Mouse (Mus musculus): Measurements from ENCODE around the gene Myo1d. TPM values are rescaled to one million over a fixed set of nuclear protein-coding genes. Genes with fewer than 3 reads are reported as not detected.

The Myo1d gene
- polyA plus RNA-seq, 1 experiment from 2014 or later: 1.9 TPM

- WGBS: 71% methylated on average over 3 of the region's 3 CpGs
- Histone ChIP-seq H3K4me2 (replicated peaks) (no peak overlapping the region), H3K27ac (replicated peaks) (no peak overlapping the region), H3K36me3 (no peaks in the 10 kb centered on the region), H3K9ac (replicated peaks) (no peak overlapping the region), H3K4me3 (no peak overlapping the region), H3K27me3 (no peaks in the 10 kb centered on the region), H3K4me1 (no peaks in the 10 kb centered on the region), H3K9me3 (no peaks in the 10 kb centered on the region)
- no peak for ATAC-seq (replicated peaks)
Measured at GRCm38 (mm10) chr11:80712201-80712600, 67.6 kb downstream of the Myo1d start.

DNA sequence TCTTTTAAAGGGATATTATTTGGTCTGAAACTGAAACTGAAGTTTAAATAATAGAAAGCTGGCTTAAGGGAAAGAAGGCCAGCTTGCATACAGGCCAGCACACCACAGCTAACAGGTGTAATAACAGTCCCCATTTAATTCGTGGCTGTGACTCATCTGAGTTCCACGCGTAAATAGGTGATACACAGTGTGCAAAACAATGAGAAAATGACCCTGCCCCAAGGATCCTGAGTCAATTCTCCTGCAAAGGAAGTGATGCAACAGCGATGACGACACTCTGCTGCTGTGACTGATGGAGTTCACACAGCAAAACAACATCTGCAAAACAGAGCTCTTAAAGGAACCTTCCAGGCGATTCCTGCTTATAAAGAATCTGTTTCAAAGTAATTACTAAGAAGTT, 68.5 kb downstream of the Myo1d start:
- Histone ChIP-seq H3K9ac (replicated peaks) (no peak overlapping the region), H3K27me3 (no peaks in the 10 kb centered on the region), H3K4me1 (no peaks in the 10 kb centered on the region), H3K36me3 (no peaks in the 10 kb centered on the region), H3K9me3 (no peaks in the 10 kb centered on the region), H3K27ac (replicated peaks) (no peak overlapping the region), H3K4me2 (replicated peaks) (no peak overlapping the region), H3K4me3 (no peak overlapping the region)
- no peak for ATAC-seq (replicated peaks)
- 71% methylated on average over 6 of the region's 6 CpGs for WGBS

- Histone ChIP-seq H3K9me3 (no peaks in the 10 kb centered on the region), H3K4me3 (no peak overlapping the region), H3K9ac (replicated peaks) (no peak overlapping the region), H3K36me3 (no peaks in the 10 kb centered on the region), H3K4me1 (no peaks in the 10 kb centered on the region), H3K4me2 (replicated peaks) (no peak overlapping the region), H3K27me3 (no peaks in the 10 kb centered on the region), H3K27ac (replicated peaks) (no peak overlapping the region)
- ATAC-seq (replicated peaks): no peak
- WGBS: 87% methylated on average over 4 of the region's 4 CpGs
Measured at GRCm38 (mm10) chr11:80700611-80701010, 79.2 kb downstream of the Myo1d start.

DNA sequence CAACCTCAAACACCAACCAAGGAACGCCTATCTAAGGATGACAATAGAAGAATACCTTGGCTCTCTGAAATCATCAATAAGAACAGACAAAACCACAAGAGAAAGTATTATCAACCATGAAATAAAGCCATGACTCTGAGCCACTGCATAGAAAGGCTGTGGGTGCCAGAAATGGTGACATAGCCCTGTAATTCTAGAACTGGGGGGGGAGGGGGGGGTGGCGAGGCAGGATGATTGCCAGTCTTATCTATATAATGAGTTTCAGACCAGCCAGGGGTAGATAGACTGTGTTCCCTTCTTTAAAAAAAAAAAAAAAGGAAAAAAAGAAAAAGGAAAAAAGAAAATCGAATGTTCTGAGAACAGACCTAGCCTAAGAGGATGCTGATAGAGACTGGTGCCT, 81.1 kb downstream of the Myo1d start:
- H3K9ac ChIP-seq (replicated peaks): no peak overlapping the region
- no peak for ATAC-seq (replicated peaks)
- H3K36me3 ChIP-seq: no peaks in the 10 kb centered on the region
- no peak overlapping the region for H3K27ac ChIP-seq (replicated peaks)
- H3K27me3 ChIP-seq: no peaks in the 10 kb centered on the region
- no peaks in the 10 kb centered on the region for H3K4me1 ChIP-seq
- no peak overlapping the region for H3K4me2 ChIP-seq (replicated peaks)
- H3K9me3 ChIP-seq: no peaks in the 10 kb centered on the region
- 73% methylated on average over 3 of the region's 3 CpGs for WGBS
- H3K4me3 ChIP-seq: no peak overlapping the region

DNA sequence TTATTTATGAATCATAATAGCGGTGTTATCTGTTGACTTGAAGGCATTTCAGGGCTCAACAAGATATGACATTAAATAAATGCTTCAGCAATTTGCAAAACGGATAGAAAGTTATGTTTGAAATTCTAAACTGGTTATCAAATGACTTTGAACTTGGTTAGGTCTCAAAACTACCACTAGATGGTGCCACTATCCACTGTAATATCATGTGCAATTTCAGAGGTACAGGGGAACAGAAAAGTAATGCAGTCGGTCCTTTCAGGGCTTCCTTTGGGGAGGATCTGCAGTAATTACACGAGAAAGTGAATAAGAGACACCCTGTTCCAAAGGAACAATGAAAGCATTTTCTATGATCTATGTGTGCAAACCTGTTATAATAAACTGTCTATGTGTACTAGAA, 83.5 kb downstream of the Myo1d start:
- Histone ChIP-seq H3K9me3 (no peaks in the 10 kb centered on the region), H3K27ac (replicated peaks) (no peak overlapping the region), H3K27me3 (no peaks in the 10 kb centered on the region), H3K9ac (replicated peaks) (no peak overlapping the region), H3K36me3 (no peaks in the 10 kb centered on the region), H3K4me2 (replicated peaks) (no peak overlapping the region), H3K4me1 (no peaks in the 10 kb centered on the region), H3K4me3 (no peak overlapping the region)
- ATAC-seq (replicated peaks): no peak
- 14% methylated on average over 4 of the region's 4 CpGs for WGBS

GRCm38 (mm10) chr11:80684603-80685002, 95.2 kb downstream of the Myo1d start:
- Histone ChIP-seq H3K9ac (replicated peaks) (no peak overlapping the region), H3K4me2 (replicated peaks) (no peak overlapping the region), H3K9me3 (no peaks in the 10 kb centered on the region), H3K27me3 (no peaks in the 10 kb centered on the region), H3K4me1 (no peaks in the 10 kb centered on the region), H3K4me3 (no peak overlapping the region), H3K27ac (replicated peaks) (no peak overlapping the region), H3K36me3 (no peaks in the 10 kb centered on the region)
- ATAC-seq (replicated peaks): no peak
- 86% methylated on average over 5 of the region's 5 CpGs for WGBS

- Histone ChIP-seq H3K9me3 (no peaks in the 10 kb centered on the region), H3K27me3 (no peaks in the 10 kb centered on the region), H3K4me1 (no peaks in the 10 kb centered on the region), H3K4me2 (replicated peaks) (no peak overlapping the region), H3K36me3 (no peaks in the 10 kb centered on the region), H3K4me3 (no peak overlapping the region), H3K27ac (replicated peaks) (no peak overlapping the region), H3K9ac (replicated peaks) (no peak overlapping the region)
- ATAC-seq (replicated peaks): no peak
- WGBS: 80% methylated on average over 3 of the region's 3 CpGs
Measured at GRCm38 (mm10) chr11:80682745-80683144, 97.1 kb downstream of the Myo1d start.

DNA sequence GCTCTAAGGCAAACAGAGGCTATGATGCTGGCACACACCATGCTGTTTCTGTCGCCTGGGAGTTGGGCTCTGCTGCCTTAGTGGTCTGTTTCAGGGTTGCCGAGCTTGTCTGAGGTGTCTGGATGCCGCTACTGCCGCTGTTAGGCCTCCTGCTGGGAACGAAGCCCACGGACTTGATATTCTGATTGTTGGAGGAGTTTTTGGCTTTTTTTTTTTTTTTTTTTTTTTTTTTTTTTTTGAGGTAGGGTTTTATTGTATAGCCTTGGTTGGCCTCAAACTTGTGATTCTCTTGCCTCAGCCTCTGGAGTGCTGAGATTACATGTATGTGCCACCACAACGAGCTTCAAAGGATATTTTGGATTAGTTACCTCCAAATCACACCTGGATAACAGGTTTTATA, 106.8 kb downstream of the Myo1d start:
- no peak overlapping the region for H3K27ac ChIP-seq (replicated peaks)
- no peaks in the 10 kb centered on the region for H3K9me3 ChIP-seq
- H3K4me2 ChIP-seq (replicated peaks): no peak overlapping the region
- no peaks in the 10 kb centered on the region for H3K36me3 ChIP-seq
- H3K27me3 ChIP-seq: no peaks in the 10 kb centered on the region
- no peak overlapping the region for H3K9ac ChIP-seq (replicated peaks)
- no peak for ATAC-seq (replicated peaks)
- 52% methylated on average over 7 of the region's 7 CpGs for WGBS
- peaks cover 9% of the 10 kb centered on the region for H3K4me1 ChIP-seq
- no peak overlapping the region for H3K4me3 ChIP-seq

DNA sequence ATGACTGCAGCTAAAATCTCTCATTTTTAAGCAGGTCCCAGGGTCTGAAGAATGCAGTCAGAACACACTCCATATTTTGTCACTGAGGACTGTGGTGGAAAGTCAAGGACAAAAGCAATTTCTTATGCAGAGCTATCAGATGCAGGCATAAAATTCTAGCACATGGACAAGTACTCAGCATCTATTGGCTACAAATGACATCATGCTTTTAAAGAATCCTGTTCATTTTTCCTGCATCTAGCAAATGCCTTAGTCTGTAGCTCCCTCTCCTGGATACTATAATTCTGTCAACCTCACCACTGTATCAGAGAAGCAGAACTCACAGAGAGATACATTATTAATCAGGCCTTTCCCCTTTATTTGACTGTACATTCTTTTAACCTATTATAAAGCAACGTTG, 109.4 kb downstream of the Myo1d start:
- no peak overlapping the region for H3K4me3 ChIP-seq
- H3K9ac ChIP-seq (replicated peaks): peak overlapping the region; percentile 27; the same call in 1 of the 2 replicates
- no peaks in the 10 kb centered on the region for H3K36me3 ChIP-seq
- WGBS: 35% methylated on average over 1 of the region's 1 CpGs
- ATAC-seq (replicated peaks): peak; percentile 96
- 0 out of 2 replicates have a peak overlapping the region, but pooled peaks have one; percentile 3 for H3K4me2 ChIP-seq (replicated peaks)
- no peaks in the 10 kb centered on the region for H3K9me3 ChIP-seq
- peak overlapping the region; percentile 73 for H3K27ac ChIP-seq (replicated peaks)
- H3K27me3 ChIP-seq: no peaks in the 10 kb centered on the region
- H3K4me1 ChIP-seq: peaks cover 9% of the 10 kb centered on the region

- H3K9ac ChIP-seq (replicated peaks): peak overlapping the region; percentile 27; the same call in 1 of the 2 replicates
- H3K4me2 ChIP-seq (replicated peaks): 0 out of 2 replicates have a peak overlapping the region, but pooled peaks have one; percentile 3
- WGBS: 53% methylated on average over 4 of the region's 4 CpGs
- H3K27me3 ChIP-seq: no peaks in the 10 kb centered on the region
- peaks cover 9% of the 10 kb centered on the region for H3K4me1 ChIP-seq
- peak; percentile 32; the same call in 1 of the 2 replicates for ATAC-seq (replicated peaks)
- no peak overlapping the region for H3K4me3 ChIP-seq
- no peaks in the 10 kb centered on the region for H3K36me3 ChIP-seq
- peak overlapping the region; percentile 73 for H3K27ac ChIP-seq (replicated peaks)
- no peaks in the 10 kb centered on the region for H3K9me3 ChIP-seq
Measured at GRCm38 (mm10) chr11:80669934-80670333, 109.9 kb downstream of the Myo1d start.

GRCm38 (mm10) chr11:80666211-80666610, 113.6 kb downstream of the Myo1d start:
- Histone ChIP-seq H3K9me3 (no peaks in the 10 kb centered on the region), H3K27ac (replicated peaks) (no peak overlapping the region)
- WGBS: 92% methylated on average over 8 of the region's 8 CpGs

GRCm38 (mm10) chr11:80664261-80664660, 115.6 kb downstream of the Myo1d start:
- Histone ChIP-seq H3K9me3 (no peaks in the 10 kb centered on the region), H3K9ac (replicated peaks) (no peak overlapping the region), H3K4me2 (replicated peaks) (no peak overlapping the region), H3K4me1 (no peaks in the 10 kb centered on the region), H3K36me3 (no peaks in the 10 kb centered on the region), H3K4me3 (no peak overlapping the region), H3K27me3 (no peaks in the 10 kb centered on the region), H3K27ac (replicated peaks) (no peak overlapping the region)
- no peak for ATAC-seq (replicated peaks)
- WGBS: 89% methylated on average over 3 of the region's 3 CpGs

More at GRCm38 (mm10) chr11:80666211-80666610, 113.6 kb downstream of the Myo1d start:
- Histone ChIP-seq H3K27me3 (no peaks in the 10 kb centered on the region), H3K36me3 (no peaks in the 10 kb centered on the region), H3K9ac (replicated peaks) (no peak overlapping the region), H3K4me3 (no peak overlapping the region), H3K4me1 (peaks cover 9% of the 10 kb centered on the region), H3K4me2 (replicated peaks) (no peak overlapping the region)
- no peak for ATAC-seq (replicated peaks)

DNA sequence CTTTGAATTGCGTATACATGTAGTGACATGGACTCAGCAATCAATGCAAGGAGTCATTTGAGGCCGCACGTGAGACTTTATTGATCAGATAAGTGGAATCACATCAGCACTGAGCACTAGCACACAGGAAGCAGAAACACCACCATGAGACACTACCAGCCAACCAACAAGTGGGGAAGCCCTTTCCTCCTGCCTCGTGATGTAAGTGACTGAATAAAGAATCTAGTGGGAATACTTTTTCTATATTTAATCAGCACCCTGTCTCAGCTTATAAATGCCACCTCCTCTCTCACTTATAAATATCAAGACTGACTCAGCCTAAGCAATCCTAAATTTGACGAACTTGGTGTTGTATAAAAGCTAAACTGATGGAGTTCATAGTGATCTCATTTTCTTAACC, 134.7 kb downstream of the Myo1d start:
- H3K9ac ChIP-seq (replicated peaks): no peak overlapping the region
- H3K4me1 ChIP-seq: no peaks in the 10 kb centered on the region
- 89% methylated on average over 5 of the region's 5 CpGs for WGBS
- H3K9me3 ChIP-seq: no peaks in the 10 kb centered on the region
- H3K36me3 ChIP-seq: no peaks in the 10 kb centered on the region
- ATAC-seq (replicated peaks): no peak
- no peaks in the 10 kb centered on the region for H3K27me3 ChIP-seq
- no peak overlapping the region for H3K27ac ChIP-seq (replicated peaks)
- H3K4me3 ChIP-seq: no peak overlapping the region
- no peak overlapping the region for H3K4me2 ChIP-seq (replicated peaks)
